ENCODE assay signal across 9 mouse cellular contexts in genomic region chr6:31369875-31370274, GRCm38 (mm10). TPM values are rescaled to one million over a fixed set of nuclear protein-coding genes. Genes with fewer than 3 reads are reported as not detected.
A peak's percentile ranks its signal among the peaks of the same experiment; 100 is the strongest.
DNase-seq lines count a peak whose midpoint lies in the region; ATAC-seq and TF ChIP-seq lines count a peak whose summit lies in the region.
"Had no signal": no experiment of that assay in that cellular context is flagged by ENCODE, and none has a peak within 500 bp of the region (broad histone marks: within the 10 kb centered on the region; RNA-seq: fewer than 3 reads in every experiment).

No protein-coding gene starts in this region.

- H3K27me3 ChIP-seq in heart, postnatal 0 days (ENCODE audit: control insufficient read depth, insufficient read depth, low read length) = no peaks in the 10 kb centered on the region
- no peaks in the 10 kb centered on the region for H3K27me3 ChIP-seq in heart, embryonic 10.5 days (ENCODE audit: insufficient read depth, poor library complexity, severe bottlenecking)
- H3K27me3 ChIP-seq in limb, embryonic 10.5 days (ENCODE audit: low read depth, poor library complexity, severe bottlenecking) = no peaks in the 10 kb centered on the region
- H3K27me3 ChIP-seq: midbrain, embryonic 12.5 days had no signal

- ATAC-seq in heart, postnatal 0 days (ENCODE audit: insufficient read depth, low read depth) = peak; percentile 28; the same call in 1 of the 2 replicates

- peak overlapping the region; percentile 83 for H3K27ac ChIP-seq in heart, postnatal 0 days (ENCODE audit: low read depth)
- H3K27ac ChIP-seq in heart, embryonic 10.5 days = no peak overlapping the region
- no peak overlapping the region for H3K27ac ChIP-seq in limb, embryonic 10.5 days
- H3K27ac ChIP-seq: midbrain, embryonic 12.5 days had no signal

- no peak for TF ChIP-seq EP300 in heart, postnatal 0 days (IDR thresholded peaks at IDR 0.05; ENCODE audit: low read depth)

- H3K36me3 ChIP-seq in heart, postnatal 0 days (replicated peaks; ENCODE audit: control insufficient read depth, insufficient read depth, low read length) = no peaks in the 10 kb centered on the region
- H3K36me3 ChIP-seq in heart, embryonic 10.5 days = no peaks in the 10 kb centered on the region
- no peaks in the 10 kb centered on the region for H3K36me3 ChIP-seq in limb, embryonic 10.5 days
- H3K36me3 ChIP-seq: midbrain, embryonic 12.5 days had no signal

- no peaks in the 10 kb centered on the region for H3K9me3 ChIP-seq in heart, postnatal 0 days (replicated peaks; ENCODE audit: control insufficient read depth, low read length)
- H3K9me3 ChIP-seq in heart, embryonic 10.5 days = no peaks in the 10 kb centered on the region
- no peaks in the 10 kb centered on the region for H3K9me3 ChIP-seq in limb, embryonic 10.5 days (replicated peaks)
- H3K9me3 ChIP-seq: midbrain, embryonic 12.5 days had no signal

- TF ChIP-seq CTCF in heart, postnatal 0 days (IDR thresholded peaks at IDR 0.05; ENCODE audit: low read depth) = no peak

- DNase-seq in heart, postnatal 0 days (ENCODE audit: low spot score) = peak; percentile 37
- DNase-seq in heart, embryonic 10.5 days (ENCODE audit: low spot score) = no peak
- peak; percentile 71 for DNase-seq in 416B (ENCODE audit: low read depth)
- peak; percentile 19 for DNase-seq in T-cell, adult 2 months (ENCODE audit: low spot score)
- DNase-seq in gastrocnemius, adult 18-20 months (ENCODE audit: low spot score) = peak; percentile 78
- DNase-seq in naive thymus-derived CD4-positive, alpha-beta T cell, adult 2 months (ENCODE audit: low read depth) = peak; percentile 13
- no peak for DNase-seq in limb, embryonic 10.5 days (ENCODE audit: low spot score)
- no peak for DNase-seq in urinary bladder, postnatal 36 days (ENCODE audit: low spot score in 2 of 2)

- H3K4me3 ChIP-seq in heart, postnatal 0 days (ENCODE audit: low read depth, low read length) = no peak overlapping the region
- H3K4me3 ChIP-seq in heart, embryonic 10.5 days = no peak overlapping the region
- no peak overlapping the region for H3K4me3 ChIP-seq in limb, embryonic 10.5 days
- H3K4me3 ChIP-seq: midbrain, embryonic 12.5 days had no signal

- peaks cover 26% of the 10 kb centered on the region for H3K4me1 ChIP-seq in heart, postnatal 0 days (ENCODE audit: control insufficient read depth, insufficient read depth)
- H3K4me1 ChIP-seq in heart, embryonic 10.5 days = peaks cover 27% of the 10 kb centered on the region
- peaks cover 20% of the 10 kb centered on the region for H3K4me1 ChIP-seq in limb, embryonic 10.5 days

- H3K4me2 ChIP-seq in heart, postnatal 0 days (ENCODE audit: low read depth, low read length) = no peak overlapping the region
- H3K4me2 ChIP-seq: midbrain, embryonic 12.5 days had no signal

- no peak overlapping the region for H3K9ac ChIP-seq in heart, postnatal 0 days (replicated peaks; ENCODE audit: low read depth, low read length)
- H3K9ac ChIP-seq: midbrain, embryonic 12.5 days had no signal

- WGBS in heart, postnatal 0 days = 65% methylated on average over 3 of the region's 3 CpGs
- WGBS in heart, embryonic 10.5 days = 70% methylated on average over 3 of the region's 3 CpGs
- WGBS in limb, embryonic 10.5 days = 68% methylated on average over 3 of the region's 3 CpGs

RNA-seq across cellular contexts. Expression of gene Mkln1, which starts 28.7 kb away (rescaled TPM):
- total RNA-seq in heart, postnatal 0 days (2014; rRNA removed; ENCODE audit: low replicate concordance) = 79.9 and 113 TPM in 2 replicates
- 203 and 217 TPM in 2 replicates for polyA plus RNA-seq in heart, postnatal 0 days (2015; fragmentation: Nextera tagmentation; extraction: Ambion mirVana)
- 210 and 228 TPM in 2 replicates for polyA plus RNA-seq in heart, embryonic 10.5 days (2016; fragmentation: Nextera tagmentation; extraction: Ambion mirVana)
- 100 to 1,000 TPM; 142 to 160 TPM for total RNA-seq in gastrocnemius, adult 18-20 months (2021)
- 196 and 210 TPM in 2 replicates for polyA plus RNA-seq in limb, embryonic 10.5 days (2016; fragmentation: Nextera tagmentation; extraction: Ambion mirVana)

Comparison
In these comparisons a context has a peak if more than half of its experiments do, and no peak if none do; other contexts are left out.
1. DNase-seq: peak in heart, postnatal 0 days (single experiment), 416B (single experiment), T-cell, adult 2 months (single experiment), gastrocnemius, adult 18-20 months (single experiment) and naive thymus-derived CD4-positive, alpha-beta T cell, adult 2 months (single experiment); none in heart, embryonic 10.5 days (single experiment), limb, embryonic 10.5 days (single experiment) and urinary bladder, postnatal 36 days (0 of 2).